Mouse (Mus musculus): ENCODE data around the gene Lix1l. TPM values are rescaled to one million over a fixed set of nuclear protein-coding genes. Genes with fewer than 3 reads are reported as not detected.
A peak's percentile ranks its signal among the peaks of the same experiment; 100 is the strongest.

Gene Lix1l
- polyA plus RNA-seq, 1 experiment from 2014 or later, result 6.4 TPM

DNA sequence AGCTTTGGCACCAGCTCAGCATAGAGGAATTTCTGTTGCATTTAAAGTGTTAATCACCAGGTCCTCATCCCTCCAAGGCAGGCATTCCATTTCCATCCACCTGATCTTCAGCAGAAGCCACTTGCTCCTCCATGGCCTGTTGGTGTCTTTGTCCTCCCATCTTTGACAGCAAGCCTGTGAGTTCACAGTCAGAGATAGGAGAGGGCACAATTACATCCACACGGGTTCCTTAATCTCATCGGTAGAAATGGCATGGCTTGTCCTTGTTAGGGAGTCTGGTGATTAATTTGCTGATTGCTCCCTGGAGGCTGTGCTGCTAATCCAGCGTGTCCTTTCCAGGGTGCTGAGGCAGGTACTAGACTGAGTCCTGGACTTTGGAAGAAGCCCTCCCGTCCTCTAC is 72.6 kb downstream of the Lix1l start:
- DNase-seq (ENCODE audit: low spot score, missing footprints) (no peak), ATAC-seq (ENCODE audit: low FRiP score) (no peak)
- WGBS, result 74% methylated on average over 4 of the region's 4 CpGs
- H3K9me3 ChIP-seq (ENCODE audit: control insufficient read depth, low read length), result no peaks in the 10 kb centered on the region
- no peaks in the 10 kb centered on the region; the same call in 1 of the 2 replicates for H3K27me3 ChIP-seq (ENCODE audit: control insufficient read depth, insufficient read depth, low read length)
- H3K36me3 ChIP-seq (ENCODE audit: control insufficient read depth, insufficient read depth, low read length), result no peaks in the 10 kb centered on the region
- H3K9ac ChIP-seq (ENCODE audit: low read length), result no peak overlapping the region
- no peak overlapping the region for H3K4me3 ChIP-seq (ENCODE audit: low read depth, low read length)
- H3K4me2 ChIP-seq, result no peak overlapping the region
- H3K27ac ChIP-seq (ENCODE audit: low read depth, low read length), result no peak overlapping the region
- H3K4me1 ChIP-seq (ENCODE audit: control insufficient read depth, insufficient read depth, low read length), result peaks cover 2% of the 10 kb centered on the region; the same call in 1 of the 2 replicates

GRCm38 (mm10) chr3:96674442-96674841 is 73.5 kb downstream of the Lix1l start:
- Histone ChIP-seq H3K4me2 (no peak overlapping the region), H3K9ac (ENCODE audit: low read length) (no peak overlapping the region), H3K9me3 (ENCODE audit: control insufficient read depth, low read length) (no peaks in the 10 kb centered on the region), H3K4me3 (ENCODE audit: low read depth, low read length) (no peak overlapping the region), H3K4me1 (ENCODE audit: control insufficient read depth, insufficient read depth, low read length) (peaks cover 2% of the 10 kb centered on the region; the same call in 1 of the 2 replicates), H3K36me3 (ENCODE audit: control insufficient read depth, insufficient read depth, low read length) (no peaks in the 10 kb centered on the region), H3K27me3 (ENCODE audit: control insufficient read depth, insufficient read depth, low read length) (no peaks in the 10 kb centered on the region; the same call in 1 of the 2 replicates), H3K27ac (ENCODE audit: low read depth, low read length) (no peak overlapping the region)
- 67% methylated on average over 8 of the region's 8 CpGs for WGBS
- peak; percentile 67 for DNase-seq (ENCODE audit: low spot score, missing footprints)
- ATAC-seq (ENCODE audit: low FRiP score), result no peak

DNA sequence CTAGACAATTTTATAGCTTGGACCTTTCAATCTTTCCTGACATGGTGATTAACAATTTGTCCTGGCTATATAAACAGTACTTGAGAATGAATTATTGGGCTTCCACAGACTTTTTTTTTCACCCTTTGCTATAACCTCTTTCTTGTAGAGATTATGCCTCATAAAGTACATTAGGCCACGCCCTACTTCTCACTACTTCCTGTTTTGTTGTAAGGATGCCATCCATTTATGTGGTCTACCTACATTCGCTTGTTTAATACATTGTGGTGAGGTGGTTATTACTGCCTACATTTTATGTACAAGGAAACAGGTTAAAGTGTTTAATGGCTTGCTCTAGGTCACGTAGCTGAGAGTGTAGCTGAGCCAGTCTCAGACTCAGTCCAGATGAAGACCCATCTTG is 74.2 kb downstream of the Lix1l start:
- DNase-seq (ENCODE audit: low spot score, missing footprints) (no peak), ATAC-seq (ENCODE audit: low FRiP score) (no peak)
- peaks cover 2% of the 10 kb centered on the region; the same call in 1 of the 2 replicates for H3K4me1 ChIP-seq (ENCODE audit: control insufficient read depth, insufficient read depth, low read length)
- no peak overlapping the region for H3K27ac ChIP-seq (ENCODE audit: low read depth, low read length)
- H3K9me3 ChIP-seq (ENCODE audit: control insufficient read depth, low read length), result no peaks in the 10 kb centered on the region
- no peak overlapping the region for H3K4me3 ChIP-seq (ENCODE audit: low read depth, low read length)
- 82% methylated on average over 3 of the region's 3 CpGs for WGBS
- no peaks in the 10 kb centered on the region for H3K36me3 ChIP-seq (ENCODE audit: control insufficient read depth, insufficient read depth, low read length)
- H3K4me2 ChIP-seq, result no peak overlapping the region
- H3K27me3 ChIP-seq (ENCODE audit: control insufficient read depth, insufficient read depth, low read length), result peaks cover 4% of the 10 kb centered on the region; the same call in 1 of the 2 replicates
- no peak overlapping the region for H3K9ac ChIP-seq (ENCODE audit: low read length)

GRCm38 (mm10) chr3:96675690-96676089 is 74.7 kb downstream of the Lix1l start:
- no peaks in the 10 kb centered on the region for H3K36me3 ChIP-seq (ENCODE audit: control insufficient read depth, insufficient read depth, low read length)
- WGBS, result 27% methylated on average over 3 of the region's 3 CpGs
- peaks cover 4% of the 10 kb centered on the region; the same call in 1 of the 2 replicates for H3K27me3 ChIP-seq (ENCODE audit: control insufficient read depth, insufficient read depth, low read length)
- no peak overlapping the region for H3K4me2 ChIP-seq
- no peak overlapping the region for H3K4me3 ChIP-seq (ENCODE audit: low read depth, low read length)
- DNase-seq (ENCODE audit: low spot score, missing footprints) (no peak), ATAC-seq (ENCODE audit: low FRiP score) (no peak)
- no peaks in the 10 kb centered on the region for H3K4me1 ChIP-seq (ENCODE audit: control insufficient read depth, insufficient read depth, low read length)
- no peak overlapping the region for H3K9ac ChIP-seq (ENCODE audit: low read length)
- no peak overlapping the region for H3K27ac ChIP-seq (ENCODE audit: low read depth, low read length)
- H3K9me3 ChIP-seq (ENCODE audit: control insufficient read depth, low read length), result no peaks in the 10 kb centered on the region

Other genes with a start within 250 kb of the Lix1l start
- not detected in 2 replicates for gene BC107364, start 148.8 kb upstream of the Lix1l start, polyA plus RNA-seq (2014; fragmentation: Nextera tagmentation; extraction: Ambion mirVana)
- 1.3 and 1.7 TPM in 2 replicates for gene Hfe2, start 76.0 kb upstream of the Lix1l start, polyA plus RNA-seq (2014; fragmentation: Nextera tagmentation; extraction: Ambion mirVana)
- gene Txnip, start 43.2 kb upstream of the Lix1l start, polyA plus RNA-seq (2014; fragmentation: Nextera tagmentation; extraction: Ambion mirVana), result 54.0 and 55.9 TPM in 2 replicates
- gene Gm16253, start 24.2 kb upstream of the Lix1l start, polyA plus RNA-seq (2014; fragmentation: Nextera tagmentation; extraction: Ambion mirVana), result 0.36 and 0.43 TPM in 2 replicates
- 12.1 and 14.7 TPM in 2 replicates for gene Polr3gl, start 7.0 kb upstream of the Lix1l start, polyA plus RNA-seq (2014; fragmentation: Nextera tagmentation; extraction: Ambion mirVana)
- 1.5 and 2.0 TPM in 2 replicates for gene Ankrd34a, start 4.5 kb upstream of the Lix1l start, polyA plus RNA-seq (2014; fragmentation: Nextera tagmentation; extraction: Ambion mirVana)
- 181 and 193 TPM in 2 replicates for gene Rbm8a, start 28.8 kb downstream of the Lix1l start, polyA plus RNA-seq (2014; fragmentation: Nextera tagmentation; extraction: Ambion mirVana)
- gene Pex11b, start 34.2 kb downstream of the Lix1l start, polyA plus RNA-seq (2014; fragmentation: Nextera tagmentation; extraction: Ambion mirVana), result 43.9 and 46.7 TPM in 2 replicates
- gene Gm42957, start 34.3 kb downstream of the Lix1l start, polyA plus RNA-seq (2014; fragmentation: Nextera tagmentation; extraction: Ambion mirVana), result 0.04 TPM in 2 replicates
- gene Itga10, start 44.4 kb downstream of the Lix1l start, polyA plus RNA-seq (2014; fragmentation: Nextera tagmentation; extraction: Ambion mirVana), result 0.33 and 0.52 TPM in 2 replicates
- 0.10 and 0.19 TPM in 2 replicates for gene Ankrd35, start 69.0 kb downstream of the Lix1l start, polyA plus RNA-seq (2014; fragmentation: Nextera tagmentation; extraction: Ambion mirVana)
- 26.8 and 29.2 TPM in 2 replicates for gene Pias3, start 95.2 kb downstream of the Lix1l start, polyA plus RNA-seq (2014; fragmentation: Nextera tagmentation; extraction: Ambion mirVana)
- 14.4 and 16.3 TPM in 2 replicates for gene Nudt17, start 107.4 kb downstream of the Lix1l start, polyA plus RNA-seq (2014; fragmentation: Nextera tagmentation; extraction: Ambion mirVana)
- gene Polr3c, start 126.5 kb downstream of the Lix1l start, polyA plus RNA-seq (2014; fragmentation: Nextera tagmentation; extraction: Ambion mirVana), result 35.7 and 41.6 TPM in 2 replicates
- gene Rnf115, start 126.5 kb downstream of the Lix1l start, polyA plus RNA-seq (2014; fragmentation: Nextera tagmentation; extraction: Ambion mirVana), result 90.3 and 98.8 TPM in 2 replicates
- 0.38 and 0.50 TPM in 2 replicates for gene Pdzk1, start 228.1 kb downstream of the Lix1l start, polyA plus RNA-seq (2014; fragmentation: Nextera tagmentation; extraction: Ambion mirVana)
- gene Cd160, start 228.2 kb downstream of the Lix1l start, polyA plus RNA-seq (2014; fragmentation: Nextera tagmentation; extraction: Ambion mirVana), result 0.12 TPM in 1 of 2 replicates, not detected in the other

Measured in midbrain, embryonic 11.5 days (tissue).